Mouse (Mus musculus) lung, postnatal 10 days (tissue): ENCODE results near the gene Lrrk1.

Source experiments
- DNase-seq: peaks from one replicate; pipeline ENCODE4 v3.0.0; 2021

The Lrrk1 gene

GRCm38 (mm10) chr7:66180711-66181365, 207.3 kb downstream of the Lrrk1 start:
- no peak for DNase-seq

DNA sequence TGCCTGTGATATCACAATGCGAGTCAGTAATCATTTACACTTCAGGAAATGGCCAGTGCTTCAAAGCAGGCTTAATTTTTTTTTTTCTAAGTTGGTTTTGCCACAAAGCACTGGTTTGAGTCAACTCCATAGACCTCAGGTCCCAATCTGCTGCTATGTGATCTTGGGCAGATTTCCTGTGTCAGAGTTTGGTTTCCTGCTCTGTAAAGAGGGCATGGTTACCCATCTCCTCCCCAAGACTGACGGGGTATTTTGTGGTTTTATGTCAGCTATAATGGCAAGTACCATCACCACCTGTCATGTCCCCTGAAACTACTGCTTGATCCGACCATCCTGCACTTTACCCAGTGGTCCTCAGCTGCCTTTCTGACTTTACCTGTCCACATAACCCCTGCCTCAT, 207.9 kb downstream of the Lrrk1 start:
- no peak for DNase-seq

DNA sequence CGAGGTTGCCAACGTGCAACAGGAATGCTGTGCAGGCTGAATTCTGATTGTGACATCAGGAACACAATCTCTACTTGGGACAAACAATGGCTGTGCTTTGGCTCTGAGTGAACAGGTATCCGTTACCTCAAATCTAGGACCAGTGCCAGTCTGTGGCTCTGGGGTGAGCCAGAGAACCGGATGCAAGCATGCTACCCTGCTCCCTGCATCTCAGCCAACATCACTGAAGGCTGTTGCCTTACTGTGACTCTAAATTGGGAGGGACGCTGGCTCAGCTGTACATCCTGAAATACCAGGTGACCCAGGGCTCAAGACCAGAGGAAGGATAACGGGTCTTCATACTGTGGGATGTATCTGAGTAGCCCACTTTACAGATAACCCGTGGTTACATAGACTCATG, 208.4 kb downstream of the Lrrk1 start:
- DNase-seq: no peak

GRCm38 (mm10) chr7:66179120-66179581, 209.0 kb downstream of the Lrrk1 start:
- DNase-seq: peak; percentile 78

- DNase-seq: no peak
Measured at GRCm38 (mm10) chr7:66178101-66178500, 210.0 kb downstream of the Lrrk1 start.

- no peak for DNase-seq
Measured at GRCm38 (mm10) chr7:66176929-66177328, 211.2 kb downstream of the Lrrk1 start.
